Mouse (Mus musculus) forebrain, embryonic 14.5 days (tissue): Measurements from ENCODE around the gene Bpi. TPM values are rescaled to one million over a fixed set of nuclear protein-coding genes. Genes with fewer than 3 reads are reported as not detected.

Experiments
- ATAC-seq: fragments of 200-750 bp; cut with Nextera tagmentation; 2 replicates; pipeline ENCODE4 v1.8.0; 2017; ENCODE audit warnings: mild to moderate bottlenecking, moderate library complexity
- DNase-seq: peaks from one replicate; pipeline ENCODE4 v3.0.0-alpha.2; 2015; ENCODE audit warnings: low spot score
- H3K27ac ChIP-seq: fragments of 300-500 bp; sonication (generic); 2 replicates; pipeline ENCODE4 v1.5.1; 2014; ENCODE audit warnings: low read depth, mild to moderate bottlenecking, control low read depth, low read length, moderate library complexity
- H3K27me3 ChIP-seq: fragments of 300-500 bp; sonication (generic); replicated peaks from 2 replicates; pipeline ENCODE4 v1.6.1; 2014; ENCODE audit warnings: low read length, control low read depth, mixed read lengths; ENCODE audit not compliant: control insufficient read depth, insufficient read depth
- H3K36me3 ChIP-seq: fragments of 300-500 bp; sonication (generic); 2 replicates; pipeline ENCODE4 v1.6.1; 2014; ENCODE audit warnings: low read length, control low read depth; ENCODE audit not compliant: control insufficient read depth, insufficient read depth
- H3K4me1 ChIP-seq: fragments of 300-500 bp; sonication (generic); 2 replicates; pipeline ENCODE4 v1.6.1; 2014; ENCODE audit warnings: antibody characterized with exemption, low read length, control low read depth; ENCODE audit not compliant: control insufficient read depth, insufficient read depth
- H3K4me2 ChIP-seq: fragments of 300-500 bp; sonication (generic); 2 replicates; pipeline ENCODE4 v1.6.1; 2014; ENCODE audit warnings: mild to moderate bottlenecking, control low read depth, low read length
- H3K4me3 ChIP-seq: fragments of 300-500 bp; sonication (generic); 2 replicates; pipeline ENCODE4 v1.5.1; 2014; ENCODE audit warnings: low read depth, low read length, control low read depth
- H3K9ac ChIP-seq: fragments of 300-500 bp; sonication (generic); 2 replicates; pipeline ENCODE4 v1.6.1; 2014; ENCODE audit warnings: mild to moderate bottlenecking, low read length, control low read depth, moderate library complexity
- H3K9me3 ChIP-seq: fragments of 300-500 bp; sonication (generic); replicated peaks from 2 replicates; pipeline ENCODE4 v1.6.1; 2016; ENCODE audit warnings: low read length, control low read depth, mixed read lengths; ENCODE audit not compliant: control insufficient read depth
- WGBS: fragments of 180-500 bp; shearing (Covaris S2); extraction: QIAGEN DNeasy Blood & Tissue Kit; methylation state at CpG from one replicate; pipeline ENCODE4 v1.1.7; 2014; 5-methylcytosine and 5-hydroxymethylcytosine counted together
- polyA plus RNA-seq: library from polyadenylated mRNA; unstranded; fragments of >200 nt; fragmentation: Nextera tagmentation; extraction: Ambion mirVana; gene quantifications from 2 replicates; pipeline ENCODE4 v1.2.1, GENCODE M21; 2014

The Bpi gene
- not detected in 2 replicates for polyA plus RNA-seq

DNA sequence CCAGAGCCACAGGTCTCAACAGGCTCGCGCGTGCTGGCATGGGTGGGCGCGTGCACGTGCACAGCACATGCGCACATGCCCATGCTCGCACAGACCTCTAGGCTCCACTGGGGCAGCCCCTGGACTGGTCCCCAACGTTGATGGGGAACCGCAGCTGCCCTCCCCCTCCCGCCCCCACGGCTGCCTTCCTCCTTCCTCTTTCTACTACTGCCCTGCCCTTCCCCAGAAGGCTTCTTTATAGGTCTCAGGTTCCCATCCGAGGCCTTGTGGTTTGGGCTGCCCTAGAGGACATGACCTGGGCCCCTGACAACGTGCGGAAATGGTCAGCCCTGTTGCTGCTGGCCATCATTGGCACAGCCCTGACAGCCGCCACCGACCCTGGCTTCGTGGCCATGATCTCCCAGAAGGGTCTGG, at the start of gene Bpi:
TSS of gene Bpi (plus strand) at position 90 of the 414 bp plus-strand sequence.
- Histone ChIP-seq H3K36me3 (no peaks in the 10 kb centered on the region), H3K4me3 (no peak within 1 kb of the TSS), H3K27me3 (no peaks in the 10 kb centered on the region), H3K4me1 (no peaks in the 10 kb centered on the region), H3K9ac (no peak within 1 kb of the TSS), H3K4me2 (no peak within 1 kb of the TSS), H3K27ac (no peak within 1 kb of the TSS), H3K9me3 (no peaks in the 10 kb centered on the region)
- ATAC-seq (no peak), DNase-seq (no peak)
- WGBS, result 79% methylated on average over 18 of the region's 18 CpGs

DNA sequence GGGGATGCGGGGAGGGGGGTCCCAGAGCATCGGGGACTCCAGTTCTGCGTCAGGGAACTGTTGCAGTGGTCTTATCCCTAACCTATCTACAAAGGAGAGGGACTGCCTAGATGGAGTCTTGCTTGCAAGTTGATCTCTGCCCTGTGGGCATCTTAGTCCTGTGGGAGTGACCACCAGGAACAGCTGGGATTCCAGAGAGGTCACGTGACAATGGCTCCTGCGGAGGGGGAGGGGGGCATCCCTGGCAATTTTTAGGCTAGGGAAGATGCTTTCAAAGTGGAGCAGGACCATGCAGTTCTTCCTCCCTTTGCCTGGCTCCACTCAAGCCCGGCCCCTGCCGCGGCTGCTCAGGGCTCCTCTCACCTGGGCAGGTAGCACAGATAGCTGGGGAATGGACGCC, 48.1 kb upstream of the Bpi start:
- Histone ChIP-seq H3K36me3 (no peaks in the 10 kb centered on the region), H3K4me1 (no peaks in the 10 kb centered on the region), H3K27me3 (no peaks in the 10 kb centered on the region), H3K9me3 (no peaks in the 10 kb centered on the region), H3K27ac (no peak overlapping the region), H3K9ac (no peak overlapping the region), H3K4me3 (no peak overlapping the region), H3K4me2 (no peak overlapping the region)
- DNase-seq, result no peak
- WGBS, result 62% methylated on average over 9 of the region's 9 CpGs
- ATAC-seq, result no peak

DNA sequence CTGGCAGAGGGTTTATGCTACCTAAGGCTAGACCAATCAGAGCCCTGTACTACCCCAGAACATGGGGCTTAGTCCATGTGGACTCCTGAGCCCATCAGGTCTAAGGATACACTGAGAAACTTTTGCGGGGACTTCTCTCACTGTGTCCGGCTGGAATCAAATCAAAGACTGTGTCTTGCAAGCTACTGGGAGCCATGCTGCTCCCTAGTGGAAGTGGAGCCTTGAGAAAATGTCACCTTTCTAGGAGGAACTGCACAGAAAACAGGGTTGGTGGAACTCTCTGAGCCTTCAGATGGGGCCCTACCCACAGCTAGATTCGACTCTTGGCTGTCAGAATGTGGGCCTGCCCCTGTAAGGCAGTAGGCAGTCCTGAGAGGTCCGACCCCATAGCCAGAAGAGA, 47.4 kb upstream of the Bpi start:
- H3K9ac ChIP-seq, result no peak overlapping the region
- H3K4me2 ChIP-seq, result no peak overlapping the region
- H3K4me1 ChIP-seq, result no peaks in the 10 kb centered on the region
- ATAC-seq (no peak), DNase-seq (no peak)
- no peak overlapping the region for H3K27ac ChIP-seq
- H3K9me3 ChIP-seq, result no peaks in the 10 kb centered on the region
- no peaks in the 10 kb centered on the region for H3K36me3 ChIP-seq
- no peaks in the 10 kb centered on the region for H3K27me3 ChIP-seq
- no peak overlapping the region for H3K4me3 ChIP-seq
- WGBS, result 46% methylated on average over 4 of the region's 4 CpGs

DNA sequence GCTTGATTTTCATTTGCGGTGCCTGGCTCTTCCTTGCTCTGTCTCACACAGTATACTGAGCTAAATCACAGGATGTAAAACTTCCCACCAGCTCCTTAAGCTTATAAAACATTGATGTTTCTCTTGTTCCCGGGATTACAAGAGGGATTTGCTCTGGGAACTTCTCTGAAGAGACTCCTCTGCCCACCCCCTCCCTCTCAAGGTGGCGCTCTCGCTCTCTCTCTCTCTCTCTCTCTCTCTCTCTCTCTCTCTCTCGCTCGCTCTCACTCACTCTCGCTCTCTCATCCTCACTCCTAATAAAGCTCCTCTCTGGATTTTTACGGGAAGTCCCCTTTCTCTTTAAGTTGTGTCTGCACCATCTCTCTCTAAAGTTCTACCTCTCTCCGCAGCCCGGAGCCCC, 46.9 kb upstream of the Bpi start:
- ATAC-seq, result no peak
- Histone ChIP-seq H3K36me3 (no peaks in the 10 kb centered on the region), H3K27ac (no peak overlapping the region), H3K9me3 (no peaks in the 10 kb centered on the region), H3K4me2 (no peak overlapping the region), H3K27me3 (no peaks in the 10 kb centered on the region), H3K4me3 (no peak overlapping the region), H3K4me1 (no peaks in the 10 kb centered on the region), H3K9ac (no peak overlapping the region)
- peak; percentile 34 for DNase-seq
- 24% methylated on average over 10 of the region's 10 CpGs for WGBS

- no peak overlapping the region for H3K4me3 ChIP-seq
- H3K4me1 ChIP-seq, result no peaks in the 10 kb centered on the region
- no peaks in the 10 kb centered on the region for H3K27me3 ChIP-seq
- H3K9ac ChIP-seq, result no peak overlapping the region
- no peak overlapping the region for H3K4me2 ChIP-seq
- no peak overlapping the region for H3K27ac ChIP-seq
- H3K36me3 ChIP-seq, result no peaks in the 10 kb centered on the region
- H3K9me3 ChIP-seq, result no peaks in the 10 kb centered on the region
- ATAC-seq, result no peak
- DNase-seq, result no peak
- WGBS, result 64% methylated on average over 4 of the region's 4 CpGs
Observed at GRCm38 (mm10) chr2:158211764-158212471, 46.0 kb upstream of the Bpi start.

- Histone ChIP-seq H3K27me3 (no peaks in the 10 kb centered on the region), H3K4me1 (no peaks in the 10 kb centered on the region), H3K9me3 (no peaks in the 10 kb centered on the region), H3K36me3 (no peaks in the 10 kb centered on the region), H3K4me3 (no peak overlapping the region), H3K9ac (no peak overlapping the region), H3K4me2 (no peak overlapping the region), H3K27ac (peak overlapping the region; percentile 39; the same call in 1 of the 2 replicates)
- 71% methylated on average over 9 of the region's 9 CpGs for WGBS
- DNase-seq, result peak; percentile 42
- ATAC-seq, result peak; percentile 26; the same call in 1 of the 2 replicates
Observed at GRCm38 (mm10) chr2:158215283-158216117, 42.4 kb upstream of the Bpi start.

DNA sequence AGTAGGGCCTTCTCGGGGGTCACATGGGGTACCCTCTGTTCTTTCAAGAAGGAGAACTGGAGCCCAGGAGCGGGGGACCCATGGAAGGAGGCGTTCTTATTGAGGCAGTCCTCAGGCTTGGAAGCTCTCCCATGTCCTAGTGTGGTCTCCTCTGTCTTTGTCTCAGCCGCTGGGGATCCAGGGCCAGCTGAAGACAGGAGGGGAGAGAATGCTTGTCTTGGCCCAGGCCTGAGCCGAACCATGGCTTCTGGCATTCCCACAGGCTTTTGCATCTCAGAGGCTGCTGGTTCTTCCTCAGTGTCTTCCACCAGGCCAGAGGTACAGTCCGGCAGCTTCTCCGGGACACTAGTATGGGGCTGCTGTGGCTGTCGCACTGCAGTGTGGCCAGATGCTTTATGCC, 41.4 kb upstream of the Bpi start:
- no peak overlapping the region for H3K9ac ChIP-seq
- no peak overlapping the region for H3K4me3 ChIP-seq
- no peak for ATAC-seq
- H3K9me3 ChIP-seq, result no peaks in the 10 kb centered on the region
- H3K36me3 ChIP-seq, result no peaks in the 10 kb centered on the region
- H3K4me2 ChIP-seq, result no peak overlapping the region
- no peak for DNase-seq
- no peaks in the 10 kb centered on the region for H3K27me3 ChIP-seq
- H3K27ac ChIP-seq, result no peak overlapping the region
- 89% methylated on average over 8 of the region's 8 CpGs for WGBS
- H3K4me1 ChIP-seq, result no peaks in the 10 kb centered on the region

GRCm38 (mm10) chr2:158219562-158219961, 38.3 kb upstream of the Bpi start:
- Histone ChIP-seq H3K4me1 (no peaks in the 10 kb centered on the region), H3K27me3 (no peaks in the 10 kb centered on the region), H3K4me2 (no peak overlapping the region), H3K9me3 (no peaks in the 10 kb centered on the region), H3K4me3 (no peak overlapping the region), H3K9ac (no peak overlapping the region), H3K27ac (no peak overlapping the region), H3K36me3 (no peaks in the 10 kb centered on the region)
- DNase-seq, result no peak
- 94% methylated on average over 2 of the region's 2 CpGs for WGBS
- ATAC-seq, result no peak
